Mouse (Mus musculus): ENCODE measurements around the gene Epn1. TPM values are rescaled to one million over a fixed set of nuclear protein-coding genes. Genes with fewer than 3 reads are reported as not detected.
"Not testable (repeated sequence)": the region's sequence is repeated elsewhere in the genome, so short reads cannot be mapped to it uniquely, and the experiment has no call there.

The Epn1 gene
- polyA plus RNA-seq, 1 experiment from 2014 or later = 118 TPM

GRCm38 (mm10) chr7:5060239-5060731, 19.8 kb upstream of the Epn1 start:
- peak overlapping the region; percentile 96 for H3K27ac ChIP-seq (replicated peaks)
- WGBS = 2% methylated on average over 27 of the region's 27 CpGs
- ATAC-seq (ENCODE audit: low FRiP score, low read depth) = no peak
- peak overlapping the region; percentile 72 for H3K9ac ChIP-seq
- H3K4me3 ChIP-seq = peak overlapping the region; percentile 75
- H3K36me3 ChIP-seq = no peaks in the 10 kb centered on the region
- peak overlapping the region; percentile 84 for H3K4me2 ChIP-seq
- H3K4me1 ChIP-seq (replicated peaks) = peaks cover 71% of the 10 kb centered on the region
- H3K9me3 ChIP-seq = no peaks in the 10 kb centered on the region
- H3K27me3 ChIP-seq = peaks cover 13% of the 10 kb centered on the region

DNA sequence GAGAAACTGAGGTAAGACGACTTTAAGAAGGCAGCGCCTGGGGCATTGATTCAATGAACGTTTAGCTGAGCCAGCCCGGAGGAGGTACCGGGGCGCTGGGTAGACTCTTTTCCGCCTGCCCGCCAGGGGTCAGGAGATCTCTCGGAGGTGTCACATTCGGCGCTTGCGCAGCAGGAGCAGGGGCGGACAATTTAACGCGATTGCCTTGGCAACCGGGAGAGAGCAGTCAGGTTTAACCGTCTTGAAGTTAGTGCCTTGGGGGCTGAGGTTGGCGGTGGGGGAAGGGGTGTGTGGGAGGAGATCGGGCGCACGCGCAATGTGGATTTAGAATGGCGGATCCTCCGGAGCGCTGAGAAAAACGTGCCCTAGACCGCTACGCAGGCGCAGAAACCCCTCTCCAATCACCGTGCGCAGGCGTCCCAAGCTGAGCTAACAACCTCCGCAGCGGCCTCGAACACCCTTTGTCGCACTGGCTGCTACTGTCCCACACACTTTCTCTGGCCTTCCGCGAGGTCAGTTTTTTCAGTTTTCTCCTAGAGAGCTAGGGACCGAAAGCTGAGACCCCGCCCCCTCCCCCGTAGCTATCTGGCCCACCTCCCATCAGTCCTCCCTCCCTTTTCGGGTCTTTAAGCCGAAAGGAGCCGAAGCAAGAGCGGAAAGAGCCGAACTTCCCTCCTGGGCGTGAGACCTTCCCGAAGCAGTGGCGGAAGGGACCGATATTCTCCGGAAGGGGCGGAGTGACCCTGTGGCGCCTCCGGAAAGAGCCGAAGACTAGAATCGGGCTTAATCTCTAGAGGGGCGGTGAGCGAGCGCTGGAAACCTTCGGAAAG, 18.9 kb upstream of the Epn1 start:
- Histone ChIP-seq H3K4me3 (peak overlapping the region; percentile 75), H3K4me2 (peak overlapping the region; percentile 84), H3K27me3 (peaks cover 5% of the 10 kb centered on the region; the same call in 1 of the 2 replicates), H3K27ac (replicated peaks) (peak overlapping the region; percentile 96), H3K36me3 (0 out of 2 replicates have a peak, but pooled peaks cover 5% of the 10 kb centered on the region), H3K9ac (peak overlapping the region; percentile 72), H3K4me1 (replicated peaks) (peaks cover 71% of the 10 kb centered on the region), H3K9me3 (no peaks in the 10 kb centered on the region)
- ATAC-seq (ENCODE audit: low FRiP score, low read depth) = peak; percentile 87
- WGBS = under 1% methylated on average over 60 of the region's 60 CpGs

DNA sequence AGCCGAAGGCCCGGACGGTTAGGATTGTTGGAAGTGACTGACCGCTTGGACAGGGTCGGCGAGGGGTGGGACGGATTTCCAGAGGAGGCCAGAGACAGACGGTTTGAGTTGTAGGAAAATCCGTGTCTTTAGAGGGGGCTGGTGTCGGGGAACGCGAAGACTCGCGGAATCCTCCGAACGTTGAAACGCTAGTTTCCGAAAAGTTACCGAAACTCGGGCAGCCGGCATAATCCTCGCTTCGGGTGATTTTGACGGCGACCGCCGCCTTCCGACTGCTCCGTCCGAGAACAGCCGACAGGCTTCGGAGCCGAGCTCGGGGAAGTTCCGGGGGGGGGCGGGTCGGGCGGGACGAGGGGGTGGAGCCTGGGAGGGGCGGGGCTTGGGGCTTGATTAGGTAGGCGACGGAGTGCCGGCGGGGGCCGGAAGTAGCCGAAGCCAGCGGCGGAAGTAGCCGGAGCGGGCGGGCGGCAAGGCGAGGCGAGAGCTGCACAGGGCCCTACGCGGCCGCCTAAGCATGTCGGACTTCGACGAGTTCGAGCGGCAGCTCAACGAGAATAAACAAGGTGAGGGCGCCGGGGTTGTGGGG, 18.2 kb upstream of the Epn1 start, which contains the start of gene U2af2:
U2af2 (plus strand) TSS at position 370 of the 586 bp plus-strand sequence.
- ATAC-seq (ENCODE audit: low FRiP score, low read depth) = peak; percentile 75
- Histone ChIP-seq H3K27ac (replicated peaks) (peak within 1 kb of the TSS; percentile 96), H3K9ac (peak within 1 kb of the TSS; percentile 72), H3K36me3 (0 out of 2 replicates have a peak, but pooled peaks cover 5% of the 10 kb centered on the region), H3K4me1 (replicated peaks) (peaks cover 76% of the 10 kb centered on the region), H3K4me2 (peak within 1 kb of the TSS; percentile 84), H3K9me3 (no peaks in the 10 kb centered on the region), H3K4me3 (peak within 1 kb of the TSS; percentile 75), H3K27me3 (peaks cover 4% of the 10 kb centered on the region; the same call in 1 of the 2 replicates)
- WGBS = under 1% methylated on average over 64 of the region's 65 CpGs

DNA sequence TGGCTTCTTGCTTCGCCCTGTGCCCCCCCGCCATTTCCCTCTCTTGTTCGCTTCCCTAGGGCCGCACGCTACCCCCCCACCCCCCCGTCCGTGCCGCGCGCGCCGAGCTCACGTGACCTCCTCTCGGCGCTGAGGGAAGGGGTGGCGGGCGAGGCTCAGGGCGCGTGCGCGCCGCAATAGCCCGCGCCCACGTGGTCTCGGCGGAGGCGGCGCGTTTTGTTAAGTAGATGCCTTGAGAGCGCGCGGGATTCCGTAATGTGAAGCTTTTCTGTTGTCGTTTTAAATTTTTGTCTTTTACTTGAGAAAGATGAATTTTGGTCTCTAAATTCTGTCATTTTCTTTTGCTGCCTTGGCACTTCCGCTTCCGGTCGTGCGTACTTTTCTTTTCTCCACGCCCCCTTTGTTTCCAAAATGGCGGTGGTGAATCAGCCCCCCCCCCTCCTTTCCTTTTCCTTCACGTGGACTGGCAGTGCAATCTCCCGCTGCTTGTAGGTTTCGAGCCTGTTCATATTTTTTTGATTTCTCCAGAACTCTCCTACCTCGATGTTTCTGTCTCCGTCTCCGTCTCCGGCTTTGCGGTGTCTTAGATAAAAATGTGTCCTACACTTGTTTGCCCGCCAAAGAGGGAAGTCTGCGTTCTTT, 17.6 kb upstream of the Epn1 start:
- Histone ChIP-seq H3K27ac (replicated peaks) (peak overlapping the region; percentile 96), H3K4me1 (replicated peaks) (peaks cover 70% of the 10 kb centered on the region), H3K4me3 (peak overlapping the region; percentile 75), H3K36me3 (peaks cover 8% of the 10 kb centered on the region; the same call in 1 of the 2 replicates), H3K9me3 (no peaks in the 10 kb centered on the region), H3K27me3 (peaks cover 4% of the 10 kb centered on the region; the same call in 1 of the 2 replicates), H3K9ac (peak overlapping the region; percentile 66), H3K4me2 (peak overlapping the region; percentile 84)
- ATAC-seq (ENCODE audit: low FRiP score, low read depth) = peak; percentile 52
- WGBS = 1% methylated on average over 49 of the region's 51 CpGs

- H3K4me2 ChIP-seq = no peak overlapping the region
These were observed 15.1 kb upstream of the Epn1 start for GRCm38 (mm10) chr7:5064886-5065285.

DNA sequence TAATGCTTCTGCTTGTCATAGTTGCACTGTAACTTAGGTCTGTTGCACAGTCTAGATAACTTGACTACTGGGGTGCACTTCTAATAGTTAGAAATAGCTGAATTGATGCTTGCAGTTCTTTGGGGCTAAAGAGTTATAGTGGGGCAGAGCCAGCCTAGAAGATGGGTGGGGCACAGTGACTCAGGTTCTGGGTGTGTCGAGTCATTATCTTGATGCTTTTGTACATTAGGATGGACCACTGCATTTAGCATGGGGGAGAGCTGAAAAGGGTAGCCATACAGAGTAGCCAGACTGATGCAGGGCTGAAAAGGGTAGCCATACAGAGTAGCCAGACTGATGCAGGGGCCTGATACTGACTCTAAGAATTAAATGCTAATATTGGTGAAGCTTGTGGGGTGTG, 6.4 kb upstream of the Epn1 start:
- no peak overlapping the region for H3K27ac ChIP-seq (replicated peaks)
- WGBS = 78% methylated on average over 1 of the region's 1 CpGs
- H3K9ac ChIP-seq = no peak overlapping the region
- no peak overlapping the region for H3K4me2 ChIP-seq
- H3K4me3 ChIP-seq = no peak overlapping the region
- H3K36me3 ChIP-seq = peaks cover 88% of the 10 kb centered on the region
- no peaks in the 10 kb centered on the region for H3K9me3 ChIP-seq
- H3K27me3 ChIP-seq = no peaks in the 10 kb centered on the region
- no peak for ATAC-seq (ENCODE audit: low FRiP score, low read depth)
- H3K4me1 ChIP-seq (replicated peaks) = no peaks in the 10 kb centered on the region

More at GRCm38 (mm10) chr7:5064886-5065285, 15.1 kb upstream of the Epn1 start:
- H3K36me3 ChIP-seq = peaks cover 31% of the 10 kb centered on the region
- no peaks in the 10 kb centered on the region for H3K9me3 ChIP-seq
- H3K27ac ChIP-seq (replicated peaks) = no peak overlapping the region
- WGBS = 98% methylated on average over 6 of the region's 6 CpGs
- H3K4me1 ChIP-seq (replicated peaks) = peaks cover 46% of the 10 kb centered on the region
- H3K4me3 ChIP-seq = no peak overlapping the region
- H3K27me3 ChIP-seq = no peaks in the 10 kb centered on the region
- no peak overlapping the region for H3K9ac ChIP-seq
- no peak for ATAC-seq (ENCODE audit: low FRiP score, low read depth)

DNA sequence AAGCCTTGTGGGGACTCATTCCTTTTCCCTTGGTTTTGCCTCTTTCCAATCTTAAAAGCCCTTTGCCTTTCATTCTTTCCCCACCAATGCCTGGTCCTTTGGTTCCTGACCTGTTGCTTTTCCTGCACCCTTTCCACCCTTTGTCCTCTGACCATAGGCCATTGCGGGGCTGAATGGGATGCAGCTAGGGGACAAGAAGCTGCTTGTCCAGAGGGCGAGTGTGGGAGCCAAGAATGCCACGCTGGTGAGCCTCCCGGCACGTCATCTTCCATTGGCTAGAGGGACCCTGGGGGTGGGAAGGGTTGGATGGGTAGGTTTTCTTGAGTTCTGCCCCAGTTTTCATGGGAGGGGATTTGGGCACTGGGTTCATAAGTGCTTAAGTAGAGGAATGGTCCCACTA, 5.1 kb upstream of the Epn1 start:
- Histone ChIP-seq H3K27me3 (no peaks in the 10 kb centered on the region), H3K4me3 (no peak overlapping the region), H3K27ac (replicated peaks) (no peak overlapping the region), H3K4me1 (replicated peaks) (no peaks in the 10 kb centered on the region), H3K36me3 (peaks cover 80% of the 10 kb centered on the region), H3K4me2 (no peak overlapping the region), H3K9me3 (no peaks in the 10 kb centered on the region), H3K9ac (no peak overlapping the region)
- 95% methylated on average over 5 of the region's 5 CpGs for WGBS
- no peak for ATAC-seq (ENCODE audit: low FRiP score, low read depth)

- no peak overlapping the region for H3K4me3 ChIP-seq
- H3K9ac ChIP-seq = no peak overlapping the region
- 93% methylated on average over 2 of the region's 2 CpGs for WGBS
- ATAC-seq (ENCODE audit: low FRiP score, low read depth) = no peak
- no peak overlapping the region for H3K27ac ChIP-seq (replicated peaks)
- no peak overlapping the region for H3K4me2 ChIP-seq
- peaks cover 14% of the 10 kb centered on the region for H3K4me1 ChIP-seq (replicated peaks)
- peaks cover 63% of the 10 kb centered on the region for H3K36me3 ChIP-seq
- H3K9me3 ChIP-seq = no peaks in the 10 kb centered on the region
- no peaks in the 10 kb centered on the region for H3K27me3 ChIP-seq
These were observed 3.1 kb upstream of the Epn1 start for GRCm38 (mm10) chr7:5076931-5077330.

DNA sequence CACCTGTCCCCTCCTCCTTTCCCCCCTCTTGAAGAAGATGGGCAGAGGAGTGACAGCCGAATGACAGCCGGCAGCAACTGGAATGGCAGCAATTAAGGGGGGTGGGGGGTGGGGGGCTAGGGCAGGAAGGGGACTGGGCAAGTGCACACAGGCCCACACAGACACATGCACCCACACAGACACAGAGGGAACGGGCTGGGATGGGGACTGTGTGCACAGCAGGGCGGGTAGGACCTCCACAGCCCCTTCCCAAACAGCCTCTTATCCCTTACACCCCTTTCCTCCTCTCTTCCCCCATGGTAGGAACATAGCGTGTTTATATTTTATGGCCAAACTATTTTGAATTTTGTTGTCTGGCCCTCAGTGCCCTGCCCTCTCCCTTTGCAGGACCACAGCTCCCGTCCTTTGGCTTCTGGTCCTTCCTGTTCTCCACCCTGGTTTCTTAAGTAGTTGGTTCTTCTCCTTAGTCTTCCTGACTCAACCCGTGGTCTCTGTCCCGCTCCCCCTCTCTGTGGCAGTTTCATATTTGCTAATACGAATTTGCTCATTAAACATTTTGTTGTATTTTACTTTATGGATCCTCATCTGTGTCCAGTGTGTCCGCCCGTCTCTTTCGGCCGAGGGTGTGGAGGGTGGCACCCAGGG, 548 bp upstream of the Epn1 start:
- H3K4me3 ChIP-seq = peak overlapping the region; percentile 100
- not testable (repeated sequence) for H3K27me3 ChIP-seq, H3K9me3 ChIP-seq
- peaks cover 38% of the 10 kb centered on the region for H3K36me3 ChIP-seq
- H3K27ac ChIP-seq (replicated peaks) = peak overlapping the region; percentile 93
- WGBS = 50% methylated on average over 9 of the region's 13 CpGs
- peak overlapping the region; percentile 86 for H3K4me2 ChIP-seq
- ATAC-seq (ENCODE audit: low FRiP score, low read depth) = peak; percentile 33; the same call in 1 of the 2 replicates
- H3K4me1 ChIP-seq (replicated peaks) = peaks cover 31% of the 10 kb centered on the region
- H3K9ac ChIP-seq = 0 out of 2 replicates have a peak overlapping the region, but pooled peaks have one; percentile 100

DNA sequence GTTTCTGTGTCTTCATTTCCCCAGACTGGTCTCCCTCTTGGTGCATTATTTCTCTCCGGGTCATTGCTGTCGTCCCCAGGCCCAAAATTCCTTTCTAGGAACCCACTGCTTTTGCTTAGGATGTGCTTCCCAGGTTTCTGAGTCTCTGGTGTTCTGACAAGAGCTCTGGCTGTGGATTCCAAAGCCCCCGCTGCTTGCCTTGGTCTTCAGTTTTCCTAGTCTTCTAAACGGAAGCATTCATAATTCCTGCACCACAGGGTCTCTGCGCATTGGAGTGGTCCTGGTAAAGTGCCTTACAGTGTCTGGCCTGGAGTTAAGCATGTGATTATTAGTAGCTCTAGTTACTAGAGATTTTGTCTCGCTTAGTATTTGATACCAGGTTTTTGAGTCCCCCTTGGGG, 780 bp downstream of the Epn1 start:
- Histone ChIP-seq H3K4me1 (replicated peaks) (peaks cover 36% of the 10 kb centered on the region), H3K27me3 (no peaks in the 10 kb centered on the region), H3K4me3 (peak overlapping the region; percentile 100), H3K36me3 (peaks cover 33% of the 10 kb centered on the region), H3K9me3 (no peaks in the 10 kb centered on the region), H3K27ac (replicated peaks) (peak overlapping the region; percentile 93), H3K4me2 (peak overlapping the region; percentile 86), H3K9ac (peak overlapping the region; percentile 100)
- whole genome bisulfite sequencing = 15% methylated on average over 6 of the region's 6 CpGs
- no peak for ATAC-seq (ENCODE audit: low FRiP score, low read depth)

- Histone ChIP-seq H3K4me1 (replicated peaks) (peaks cover 36% of the 10 kb centered on the region), H3K36me3 (peaks cover 30% of the 10 kb centered on the region), H3K4me3 (peak overlapping the region; percentile 100), H3K27me3 (no peaks in the 10 kb centered on the region), H3K4me2 (peak overlapping the region; percentile 86), H3K9ac (peak overlapping the region; percentile 100), H3K27ac (replicated peaks) (no peak overlapping the region), H3K9me3 (no peaks in the 10 kb centered on the region)
- no peak for ATAC-seq (ENCODE audit: low FRiP score, low read depth)
- WGBS = 78% methylated on average over 6 of the region's 6 CpGs
These were observed 1.2 kb downstream of the Epn1 start for GRCm38 (mm10) chr7:5081241-5081640.
